Mouse (Mus musculus): ENCODE measurements at regions not wholly inside any gene's neighbourhood (a gene's known extent, or its start where the extent isn't known, plus 50 kb on each side); places are given as distances from the start of the nearest gene placed in this dataset.

GRCm38 (mm10) chr11:112234492-112235116, 547.4 kb upstream of the Sox9 start:
- no peak for TF ChIP-seq CTCF (IDR thresholded peaks at IDR 0.05; ENCODE audit: insufficient read depth, low read depth, low read length)
- TF ChIP-seq POLR2A (IDR thresholded peaks at IDR 0.05; ENCODE audit: insufficient read depth, low read depth, low read length): no peak
